Mouse (Mus musculus): ENCODE measurements around the gene Gstm6.

GRCm38 (mm10) chr3:107982726-107983125 is 39.2 kb upstream of the Gstm6 start:
- TF ChIP-seq POLR2A (IDR thresholded peaks at IDR 0.05; ENCODE audit: insufficient read depth, low read length) (no peak), CTCF (IDR thresholded peaks at IDR 0.05; ENCODE audit: low read depth, low read length) (no peak), EP300 (IDR thresholded peaks at IDR 0.05; ENCODE audit: insufficient read depth, low read depth, low read length) (no peak)
